Mouse (Mus musculus): ENCODE measurements around the gene Car6.

Car6 gene

DNA sequence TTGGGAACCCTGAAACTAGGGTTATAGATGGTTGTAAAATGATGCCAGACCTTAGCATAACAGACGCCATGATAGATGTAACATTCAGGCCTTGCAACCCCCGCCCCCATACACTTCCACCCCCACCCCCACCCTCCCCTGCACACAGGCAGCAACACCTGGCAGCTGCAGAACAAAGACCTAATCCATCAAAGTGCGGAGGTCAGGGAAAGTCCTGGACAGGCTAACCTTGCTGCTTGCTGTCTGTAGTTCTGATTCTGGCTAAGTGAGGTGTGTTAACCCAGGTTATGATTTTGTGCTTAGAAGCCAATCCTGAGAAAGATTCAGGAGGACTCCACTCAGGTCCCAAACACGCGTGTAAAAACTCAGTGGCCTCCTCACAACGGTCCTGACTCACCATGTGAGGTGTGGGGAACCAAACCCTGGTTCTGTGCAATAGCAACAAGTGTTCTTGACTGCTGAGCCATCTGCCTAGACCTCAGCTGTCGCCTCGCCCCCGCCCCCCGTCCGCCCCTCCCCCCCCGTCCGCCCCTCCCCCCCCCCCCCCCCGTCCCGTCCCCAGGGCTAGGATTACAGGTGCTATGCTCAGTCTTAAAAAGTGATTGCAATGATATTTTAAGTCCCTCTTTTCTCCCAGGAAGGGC lies 28.7 kb upstream of the Car6 start:
- in situ Hi-C loops (cut with MboI) = no loop called here

DNA sequence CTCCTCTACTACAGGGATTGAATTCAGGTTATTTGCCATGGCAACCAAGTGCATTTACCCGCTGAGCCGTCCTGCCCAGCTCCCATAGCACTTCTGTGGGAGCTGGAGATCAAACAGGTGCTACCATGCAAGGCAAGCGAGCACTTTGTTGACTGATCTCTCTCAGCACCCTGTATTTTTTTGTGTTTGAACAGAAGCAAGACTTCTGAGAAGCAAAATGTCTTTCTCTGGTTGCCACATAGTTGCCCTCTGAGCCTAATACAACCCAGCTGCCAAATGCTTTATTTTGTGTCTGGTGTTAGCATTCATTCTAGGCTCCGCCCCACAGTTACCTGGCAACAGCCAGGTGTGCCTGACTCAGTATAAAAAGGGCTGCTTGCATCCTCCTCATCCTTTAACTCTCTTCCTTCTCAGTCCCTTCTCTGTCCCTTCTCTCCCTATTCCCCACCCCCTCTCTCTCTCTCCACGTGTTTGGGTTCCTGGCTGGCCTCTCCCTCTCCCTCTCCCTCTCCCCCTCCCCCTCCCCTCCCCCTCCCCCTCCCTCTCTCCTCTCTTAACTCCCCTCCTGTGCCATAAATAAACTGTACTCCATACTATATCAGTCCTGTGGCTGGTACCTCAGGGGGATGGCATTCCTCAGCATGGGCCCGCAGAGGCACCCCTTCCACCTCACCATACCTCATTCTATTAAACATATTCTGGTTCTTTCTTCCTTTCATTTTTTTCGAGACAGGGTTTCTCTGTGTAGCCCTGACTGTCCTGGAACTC lies 27.6 kb upstream of the Car6 start:
- in situ Hi-C loops (cut with MboI) = no loop called here

DNA sequence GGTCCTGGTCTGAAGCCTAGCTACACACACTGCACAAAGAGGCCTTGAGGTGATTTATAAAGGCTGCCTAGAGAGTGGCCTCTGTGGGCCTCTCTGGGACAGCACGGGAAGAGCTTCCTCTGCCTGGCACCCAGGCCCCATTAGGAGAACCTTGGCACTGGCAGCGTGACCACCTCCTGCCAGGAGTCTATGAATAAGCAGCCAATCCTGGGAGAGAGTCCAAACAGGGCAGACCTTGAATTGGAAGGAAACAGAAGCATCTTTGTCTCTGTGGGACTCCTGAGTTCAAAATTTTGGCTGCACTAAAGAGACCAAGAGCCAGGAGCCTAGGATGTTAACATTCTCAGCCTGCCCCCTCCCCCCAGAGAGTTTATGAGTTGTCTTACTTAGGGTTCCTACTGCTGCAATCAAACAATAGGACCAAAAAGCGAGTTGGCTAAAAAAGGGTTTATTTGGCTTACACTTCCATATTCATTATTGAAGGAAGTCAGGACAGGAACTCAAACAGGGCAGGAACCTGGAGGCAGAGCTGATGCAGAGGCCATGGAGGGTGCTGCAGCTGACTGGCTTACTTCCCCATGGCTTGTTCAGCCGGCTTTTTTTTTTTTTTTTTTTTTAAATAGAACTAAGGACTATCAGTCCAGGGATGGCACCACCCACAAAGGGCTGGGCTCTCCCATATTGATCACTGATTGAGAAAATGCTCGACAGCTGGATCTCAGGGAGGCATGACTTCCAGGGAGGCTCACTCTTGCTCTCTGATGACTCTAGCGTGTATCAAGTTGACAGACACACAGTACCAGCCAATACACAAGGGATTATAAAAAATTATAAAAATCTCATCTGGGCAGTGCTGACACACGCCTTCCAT lies 25.9 kb upstream of the Car6 start:
- in situ Hi-C loops (cut with MboI) = no loop called here

DNA sequence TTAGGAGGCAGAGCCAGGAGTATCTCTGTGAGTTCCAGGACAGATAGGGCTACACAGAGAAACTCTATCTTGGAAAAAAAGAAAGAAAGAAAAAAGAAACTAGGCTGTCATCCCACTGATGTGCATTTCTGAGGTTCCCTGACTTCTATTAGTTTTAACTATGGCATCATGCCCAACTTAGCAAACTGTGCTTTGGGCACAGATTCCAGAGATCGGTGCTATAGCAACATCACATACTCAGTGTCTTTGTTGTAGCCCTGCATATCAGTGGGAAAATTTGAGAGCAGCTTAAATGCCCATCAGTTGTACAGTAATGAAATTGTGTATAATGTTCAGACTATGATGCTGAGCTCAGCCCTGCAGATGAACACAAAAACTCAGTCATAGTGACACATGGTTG lies 24.6 kb upstream of the Car6 start:
- in situ Hi-C loops (cut with MboI) = no loop called here

DNA sequence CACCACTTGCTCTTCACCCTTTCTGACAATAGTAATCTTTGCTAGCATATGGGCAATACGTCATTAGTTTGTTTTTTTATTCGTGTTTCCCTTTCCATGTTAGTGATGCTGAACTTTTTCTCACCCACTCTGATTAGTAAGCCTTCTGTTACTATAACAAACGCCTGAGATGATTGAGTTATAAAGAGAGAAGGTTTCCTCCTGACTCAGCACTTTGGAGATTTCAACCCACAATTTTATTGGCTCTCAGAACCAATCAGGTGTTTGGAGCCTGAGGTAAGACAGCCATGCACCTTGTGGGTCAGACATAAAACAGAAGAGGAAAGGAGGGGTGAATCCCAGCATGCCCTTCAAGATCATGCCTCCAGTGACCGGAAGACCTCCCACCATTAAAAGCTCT lies 22.7 kb upstream of the Car6 start:
- in situ Hi-C loops (cut with MboI) = loop anchor here (5.0 kb wide), 1 partner anchor 47 kb away; no protein-coding TSS in a partner anchor

DNA sequence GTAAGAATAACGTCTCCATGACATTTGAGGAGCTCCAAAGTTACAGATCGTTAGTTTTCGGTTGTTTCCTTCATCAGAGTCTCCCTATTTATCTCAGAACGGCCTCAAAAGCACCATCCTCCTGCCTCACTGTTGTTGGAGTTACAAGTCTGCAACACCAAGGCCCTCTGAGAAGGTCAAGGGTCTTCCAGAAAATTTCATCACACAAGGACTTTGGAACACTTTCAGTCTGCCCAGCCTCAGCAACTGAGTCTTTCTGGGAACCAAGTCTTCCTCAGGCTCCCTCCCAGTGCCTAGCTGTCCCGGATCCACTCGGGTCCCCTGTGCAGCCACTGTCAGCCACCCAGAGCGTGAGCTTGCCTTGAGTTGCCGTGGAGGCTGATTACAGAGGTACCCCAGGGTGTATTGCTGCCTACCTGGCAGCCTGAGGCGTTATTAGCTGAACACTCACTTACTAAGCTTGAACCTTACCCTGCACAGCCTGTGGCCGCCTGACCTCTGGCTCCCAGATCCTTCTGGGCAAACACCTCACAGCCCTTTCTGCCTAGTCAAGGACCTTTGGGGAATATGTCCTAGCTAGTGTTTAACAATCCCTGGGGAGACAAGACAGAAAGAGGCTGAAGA lies 20.0 kb upstream of the Car6 start:
- in situ Hi-C loops (cut with MboI) = loop anchor here (5.0 kb wide), 1 partner anchor 44 kb away; no protein-coding TSS in a partner anchor

DNA sequence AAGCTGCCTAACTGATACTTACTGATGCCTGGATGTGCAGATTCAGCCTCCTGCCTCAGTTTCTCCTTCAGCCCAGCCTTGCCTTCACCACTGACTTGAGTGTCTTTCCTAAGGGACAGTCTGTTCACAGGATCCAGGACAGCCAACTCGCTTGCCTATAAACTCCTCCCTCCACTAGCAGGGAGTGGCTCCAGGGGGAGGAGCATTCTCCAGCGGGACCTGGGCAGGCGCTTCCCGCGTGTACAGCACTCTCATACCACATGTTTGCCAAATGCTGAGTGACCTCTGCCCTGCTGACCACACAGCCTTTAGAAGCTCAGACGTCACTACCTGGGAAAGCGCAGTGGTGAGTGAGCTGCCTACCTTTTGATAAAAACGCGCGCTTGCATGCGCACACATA lies 19.5 kb upstream of the Car6 start:
- in situ Hi-C loops (cut with MboI) = loop anchor here (5.0 kb wide), 1 partner anchor 43 kb away; no protein-coding TSS in a partner anchor

DNA sequence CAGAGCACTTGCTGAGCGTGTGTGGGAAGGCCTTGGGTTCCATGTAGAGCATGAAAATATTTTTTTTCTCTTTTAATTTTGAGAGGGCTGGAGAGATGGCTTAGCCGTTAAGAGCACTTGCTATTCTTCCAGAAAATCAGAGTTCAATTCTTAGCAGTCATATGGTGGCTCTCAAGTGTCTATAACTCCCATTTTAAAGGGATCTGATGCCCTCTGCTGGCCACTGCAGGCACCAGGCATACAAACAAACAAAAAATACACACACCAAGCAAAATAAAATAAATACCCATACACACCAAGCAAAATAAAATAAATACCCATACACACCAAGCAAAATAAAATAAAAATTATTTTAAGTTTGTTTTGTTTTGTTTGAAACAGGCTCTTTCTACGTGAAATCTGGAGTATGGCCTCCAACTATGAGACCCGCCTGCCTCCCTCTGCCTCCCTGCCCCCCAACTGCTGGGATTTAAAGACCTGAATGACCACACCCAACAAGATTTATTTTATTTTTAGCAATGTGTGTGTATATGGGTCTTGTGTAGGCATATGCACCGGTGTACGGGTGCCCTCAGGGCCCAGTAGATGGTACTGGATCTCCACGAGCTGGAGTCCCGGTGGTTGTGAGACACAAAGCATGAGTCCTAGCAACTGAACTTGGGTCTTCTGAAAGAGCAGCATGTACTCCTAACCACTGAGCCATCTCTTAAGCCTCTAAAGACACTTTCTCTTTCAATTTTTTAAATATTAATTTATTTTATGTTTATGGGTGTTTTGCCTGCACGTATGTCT lies 18.6 kb upstream of the Car6 start:
- in situ Hi-C loops (cut with MboI) = loop anchor here (5.0 kb wide), 1 partner anchor 42 kb away; no protein-coding TSS in a partner anchor

DNA sequence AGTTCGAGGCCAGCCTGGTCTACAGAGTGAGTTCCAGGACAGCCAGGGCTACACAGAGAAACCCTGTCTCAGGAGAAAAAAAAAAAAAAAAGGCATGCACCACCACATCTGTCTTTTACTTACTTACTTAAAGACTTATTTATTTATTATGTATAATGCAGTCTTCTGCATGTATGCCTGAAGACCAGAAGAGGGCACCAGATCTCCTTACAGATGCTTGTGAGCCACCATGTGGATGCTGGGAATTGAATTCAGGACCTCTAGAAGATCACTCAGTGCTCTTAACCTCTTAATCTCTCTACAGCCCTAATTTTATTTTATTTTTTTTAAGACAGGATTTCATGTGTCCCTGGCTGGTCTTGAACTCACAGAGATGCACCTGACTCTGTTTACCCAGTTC lies 16.8 kb upstream of the Car6 start:
- in situ Hi-C loops (cut with MboI) = no loop called here

DNA sequence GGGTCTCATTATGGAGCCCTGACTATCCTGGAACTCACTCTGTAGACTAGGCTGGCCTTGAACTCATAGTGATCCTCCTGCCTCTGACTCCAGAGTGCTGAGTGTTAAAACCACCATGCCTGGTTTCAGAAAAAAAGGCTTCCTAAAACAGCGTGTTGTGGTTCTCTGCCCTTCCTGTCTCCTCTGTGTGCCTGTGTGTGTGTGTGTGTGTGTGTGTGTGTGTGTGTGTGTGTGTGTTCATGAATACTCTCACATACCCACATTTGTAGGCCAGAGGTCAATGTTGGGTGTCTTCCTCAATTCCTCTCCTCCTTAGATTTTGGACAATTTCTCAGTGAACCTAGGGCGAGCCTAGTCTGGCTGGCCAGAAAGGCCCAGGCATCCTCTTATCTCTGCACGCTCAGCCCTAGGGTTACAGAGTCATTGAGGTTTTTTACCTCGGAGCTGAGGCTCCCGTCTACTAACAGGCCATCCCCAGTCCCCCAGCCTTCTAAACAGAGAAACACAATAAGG lies 16.0 kb upstream of the Car6 start:
- in situ Hi-C loops (cut with MboI) = no loop called here

DNA sequence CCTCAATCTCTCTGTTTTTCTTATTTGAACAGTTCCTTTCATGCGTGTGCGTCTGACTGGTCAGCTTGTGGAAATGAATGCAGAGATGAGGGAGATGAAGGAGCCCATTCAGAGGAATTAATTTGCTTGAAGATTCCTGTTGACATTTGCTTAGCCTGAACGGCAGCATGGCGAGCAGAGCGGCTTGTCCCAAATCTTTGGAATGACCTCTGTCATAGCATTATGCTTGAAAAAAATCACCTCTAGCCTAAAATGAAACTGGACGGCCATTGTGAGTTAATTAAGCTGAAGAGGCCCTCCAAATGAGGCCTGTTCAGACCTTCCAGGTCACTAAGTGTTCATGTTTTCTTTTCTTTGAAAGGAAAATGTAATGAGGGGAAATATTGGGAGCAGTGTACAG lies 15.3 kb upstream of the Car6 start:
- in situ Hi-C loops (cut with MboI) = no loop called here

DNA sequence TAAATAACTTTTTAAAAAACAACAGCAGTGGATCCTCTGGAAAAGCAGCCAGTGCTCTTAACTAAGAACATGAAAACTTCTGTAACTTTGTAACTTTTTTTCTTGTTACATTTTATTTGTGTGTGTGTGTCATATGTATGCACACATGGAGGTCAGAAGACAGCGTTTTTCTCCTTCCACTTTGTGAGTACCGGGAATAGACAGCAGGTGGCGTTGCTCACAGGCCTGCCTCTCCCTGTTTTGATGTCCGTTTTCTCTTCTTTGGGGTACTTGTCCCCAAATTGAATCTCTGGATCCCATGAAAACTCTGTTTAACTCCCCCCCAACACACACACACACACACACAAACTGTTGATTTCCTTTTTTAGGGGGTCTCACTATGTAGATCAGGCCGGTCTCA lies 12.8 kb upstream of the Car6 start:
- in situ Hi-C loops (cut with MboI) = no loop called here

DNA sequence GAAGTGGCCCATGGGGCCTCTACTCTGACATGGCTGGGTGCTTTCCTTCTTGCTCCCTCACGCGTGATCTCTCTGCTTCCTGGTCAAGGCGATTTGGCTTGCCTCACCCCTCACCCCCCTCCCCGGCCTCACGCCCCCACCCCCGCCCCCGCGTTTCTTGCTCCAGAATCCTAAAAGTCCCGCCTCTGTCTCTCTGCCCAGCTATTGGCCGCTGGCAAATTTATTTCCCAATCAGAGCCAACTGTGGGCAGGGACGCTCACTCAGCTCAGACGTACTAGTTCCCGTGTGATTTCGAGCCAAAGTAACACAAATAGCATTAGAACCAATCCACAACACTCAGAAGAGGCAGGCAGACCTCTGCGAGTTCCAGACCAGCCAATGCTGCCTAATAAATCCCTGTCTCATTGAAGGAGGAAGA lies 11.4 kb upstream of the Car6 start:
- in situ Hi-C loops (cut with MboI) = no loop called here

DNA sequence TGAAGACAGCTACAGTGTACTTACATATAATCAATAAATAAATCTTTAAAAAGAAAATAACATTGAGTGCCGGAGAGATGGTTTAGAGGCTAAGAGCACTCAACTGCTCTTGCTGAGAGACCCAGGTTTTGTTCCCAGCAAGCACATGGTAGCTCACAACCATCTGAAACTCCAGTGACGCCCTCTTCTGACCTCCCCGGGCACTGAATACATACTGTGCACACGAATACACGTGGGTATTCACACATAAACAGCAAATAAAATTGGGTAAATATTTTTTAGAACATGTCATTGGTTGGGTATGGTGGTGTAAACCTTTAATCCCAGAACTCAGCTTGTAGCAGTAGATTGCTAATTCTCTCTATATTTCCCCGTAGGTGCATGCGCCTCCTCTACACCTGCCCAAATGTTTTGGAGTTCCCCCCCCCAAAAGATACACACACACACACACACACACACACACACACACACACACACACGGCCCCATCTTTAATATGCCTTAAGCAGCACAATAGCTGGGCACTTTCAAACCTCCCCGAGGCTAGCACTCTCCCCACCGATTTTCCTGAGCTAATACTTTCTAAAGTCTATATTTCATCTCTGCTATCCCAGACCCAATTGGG lies 10.9 kb upstream of the Car6 start:
- in situ Hi-C loops (cut with MboI) = no loop called here

DNA sequence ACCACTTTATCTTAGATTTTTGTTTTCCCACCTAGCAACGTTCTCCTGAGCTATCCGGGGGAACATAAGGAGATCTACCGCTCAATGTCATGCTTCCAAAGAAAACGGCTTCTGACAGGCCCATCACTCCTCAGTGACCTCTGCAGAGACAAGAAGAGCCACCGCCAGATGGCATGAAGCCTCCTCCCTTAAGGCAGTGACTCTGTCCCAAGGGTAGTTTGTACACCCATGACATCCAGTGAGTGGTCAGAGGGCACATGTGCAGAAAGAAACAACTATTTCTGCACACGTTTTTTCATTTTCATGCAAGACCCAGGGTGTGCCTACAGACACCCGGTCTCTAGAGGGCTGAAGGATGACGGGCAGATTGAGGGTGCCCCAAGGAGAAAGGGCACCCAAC lies 9.2 kb upstream of the Car6 start:
- in situ Hi-C loops (cut with MboI) = no loop called here

DNA sequence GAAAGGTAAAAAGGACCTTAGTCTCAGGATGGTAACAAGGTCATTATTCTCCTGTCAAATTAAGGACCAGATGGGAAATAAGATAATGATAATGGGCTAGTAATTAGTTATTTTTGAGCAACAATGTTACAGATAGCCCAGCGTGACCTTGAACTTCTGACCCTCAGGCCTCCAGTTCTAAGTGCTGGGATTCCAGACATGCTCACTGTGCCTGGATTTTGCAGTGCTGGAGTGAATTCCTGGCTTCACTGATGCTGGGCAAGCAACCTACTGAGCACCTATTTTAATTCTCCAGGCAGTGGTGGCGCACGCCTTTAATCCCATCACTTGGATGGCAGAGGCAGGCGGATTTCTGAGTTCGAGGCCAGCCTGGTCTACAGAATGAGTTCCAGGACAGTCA lies 8.6 kb upstream of the Car6 start:
- in situ Hi-C loops (cut with MboI) = no loop called here

DNA sequence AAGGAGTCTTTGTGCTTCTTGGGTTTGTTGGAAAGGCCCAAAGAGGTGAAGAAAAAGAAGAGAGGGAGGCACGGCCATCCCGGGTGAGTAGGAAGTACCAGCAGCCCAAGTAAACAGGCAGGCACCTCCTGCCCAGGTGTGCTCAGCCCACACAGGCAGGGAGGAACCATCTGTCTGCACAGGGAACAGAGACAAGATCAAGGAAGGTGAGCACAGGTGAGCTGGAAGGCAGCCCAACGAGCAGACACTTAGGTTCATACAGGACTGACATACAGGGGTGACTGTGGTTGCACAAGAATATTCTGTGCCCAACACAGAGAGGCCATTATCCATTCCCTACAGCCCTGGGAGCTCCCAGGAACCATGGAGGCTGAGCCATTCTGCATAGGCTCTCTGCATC lies 3.7 kb upstream of the Car6 start:
- in situ Hi-C loops (cut with MboI) = no loop called here

DNA sequence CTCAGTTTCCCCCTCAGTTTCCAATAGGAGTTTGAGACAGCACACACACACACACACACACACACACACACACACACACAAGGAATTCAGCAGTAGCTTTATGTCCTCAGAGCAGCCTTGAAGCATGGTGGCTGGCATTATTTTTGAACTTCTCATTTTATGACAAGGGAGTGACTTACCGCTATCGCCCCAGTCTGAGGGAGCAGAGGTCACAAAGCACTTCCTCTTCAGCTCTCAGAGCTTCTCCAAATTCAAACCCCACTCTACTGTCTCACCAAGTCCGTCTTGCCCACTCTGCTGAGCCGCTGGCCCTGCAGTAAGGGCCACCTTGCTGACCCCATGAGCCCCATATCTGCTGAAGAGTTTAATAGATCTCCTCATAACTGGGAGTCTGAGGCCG lies 1.6 kb upstream of the Car6 start:
- in situ Hi-C loops (cut with MboI) = no loop called here

DNA sequence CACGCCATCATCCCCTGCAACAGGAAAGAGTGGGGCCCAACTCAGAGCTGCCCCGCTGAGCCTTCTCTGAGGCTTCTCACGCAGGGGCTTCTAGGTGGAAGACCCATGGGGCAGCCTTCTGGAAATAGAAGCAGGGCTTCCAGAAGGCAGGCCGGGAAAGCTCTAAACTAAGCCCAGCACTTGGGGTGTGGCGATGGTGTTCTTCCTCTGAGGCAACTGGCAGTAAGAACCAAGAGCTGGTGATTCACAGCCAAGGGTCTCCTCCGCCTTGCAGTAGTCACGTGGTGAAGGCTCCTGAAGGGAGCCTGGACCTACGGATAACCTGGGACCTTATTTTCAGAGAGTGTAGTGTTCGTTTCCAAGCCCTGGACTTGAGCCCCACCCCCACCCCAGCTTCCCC lies 2.9 kb downstream of the Car6 start:
- in situ Hi-C loops (cut with MboI) = no loop called here

DNA sequence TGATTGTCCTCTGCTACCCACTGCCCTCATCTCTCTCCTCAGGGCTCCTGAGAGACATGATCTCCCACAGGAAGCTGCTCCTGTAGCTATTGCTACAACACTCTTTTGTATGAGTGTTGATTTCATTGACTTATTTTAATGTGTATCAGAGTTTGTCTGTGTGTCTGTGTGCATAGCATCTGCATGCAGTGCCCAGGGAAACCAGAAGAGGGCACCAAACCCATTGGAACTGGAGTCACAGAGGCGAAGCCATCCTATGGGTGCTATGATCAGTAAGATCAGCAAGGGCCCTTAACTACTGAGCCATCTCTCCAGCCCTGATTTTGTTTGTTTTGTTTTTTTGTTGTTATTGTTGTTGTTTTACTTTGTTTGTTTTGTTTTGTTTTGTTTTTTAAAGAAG lies 7.2 kb downstream of the Car6 start:
- in situ Hi-C loops (cut with MboI) = no loop called here

DNA sequence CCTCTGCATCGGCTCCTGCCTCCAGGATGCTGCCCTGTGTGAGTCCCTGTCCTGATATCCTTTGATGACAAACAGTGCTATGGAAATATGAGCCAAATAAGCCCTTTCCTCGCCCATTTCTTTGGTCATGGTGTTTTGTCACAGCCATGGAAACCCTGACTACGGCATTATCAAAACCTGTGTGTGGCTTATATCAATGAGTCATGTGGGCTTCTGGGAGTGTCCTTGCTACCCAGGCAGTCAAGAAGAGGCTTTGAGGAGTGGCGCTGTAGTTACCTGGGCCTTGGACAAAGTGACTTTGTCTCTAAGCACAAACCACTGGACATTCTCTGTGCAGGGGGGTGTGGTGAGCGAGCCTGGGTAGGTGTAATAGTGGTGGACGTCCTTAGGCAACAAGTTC lies 8.9 kb downstream of the Car6 start:
- in situ Hi-C loops (cut with MboI) = no loop called here

Data from mature B cell (primary cell).